Mouse (Mus musculus): ENCODE results near the gene Ica1. TPM values are rescaled to one million over a fixed set of nuclear protein-coding genes. Genes with fewer than 3 reads are reported as not detected.

Gene Ica1
- polyA plus RNA-seq, 1 experiment from 2014 or later = 35.4 TPM

DNA sequence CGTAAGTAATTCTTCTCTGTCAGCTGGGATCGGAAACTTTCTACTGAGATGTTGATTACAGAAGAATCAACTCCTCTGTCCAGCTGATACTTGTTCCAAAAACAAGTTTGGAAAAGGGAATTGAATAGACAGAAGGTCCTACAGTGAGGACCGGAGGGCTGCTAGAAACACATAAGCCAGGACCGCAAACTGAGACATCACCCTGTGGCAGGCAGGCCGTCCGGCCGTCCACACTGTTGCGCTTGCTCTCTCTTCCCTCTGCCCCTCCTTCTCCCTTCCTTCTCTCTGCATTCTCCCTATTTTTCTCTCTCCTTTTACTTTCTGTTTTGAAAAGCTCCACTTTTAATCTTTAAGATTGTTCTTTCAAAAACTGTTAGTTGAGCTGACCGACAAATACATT, 186.6 kb downstream of the Ica1 start:
- no peak overlapping the region for H3K4me2 ChIP-seq
- no peaks in the 10 kb centered on the region for H3K9me3 ChIP-seq (ENCODE audit: low read depth, low read length)
- H3K27ac ChIP-seq (ENCODE audit: low read depth) = no peak overlapping the region
- H3K27me3 ChIP-seq (ENCODE audit: insufficient read depth, low read length) = no peaks in the 10 kb centered on the region
- no peak overlapping the region for H3K4me3 ChIP-seq (ENCODE audit: low read depth, low read length)
- 0 out of 2 replicates have a peak, but pooled peaks cover 5% of the 10 kb centered on the region for H3K36me3 ChIP-seq (ENCODE audit: insufficient read depth)
- no peak for TF ChIP-seq CTCF (IDR thresholded peaks at IDR 0.05; ENCODE audit: low read depth)
- DNase-seq = no peak
- H3K9ac ChIP-seq = no peak overlapping the region
- no peak for ATAC-seq (ENCODE audit: insufficient read depth)
- no peaks in the 10 kb centered on the region for H3K4me1 ChIP-seq (ENCODE audit: insufficient read depth)
- 84% methylated on average over 9 of the region's 9 CpGs for WGBS

DNA sequence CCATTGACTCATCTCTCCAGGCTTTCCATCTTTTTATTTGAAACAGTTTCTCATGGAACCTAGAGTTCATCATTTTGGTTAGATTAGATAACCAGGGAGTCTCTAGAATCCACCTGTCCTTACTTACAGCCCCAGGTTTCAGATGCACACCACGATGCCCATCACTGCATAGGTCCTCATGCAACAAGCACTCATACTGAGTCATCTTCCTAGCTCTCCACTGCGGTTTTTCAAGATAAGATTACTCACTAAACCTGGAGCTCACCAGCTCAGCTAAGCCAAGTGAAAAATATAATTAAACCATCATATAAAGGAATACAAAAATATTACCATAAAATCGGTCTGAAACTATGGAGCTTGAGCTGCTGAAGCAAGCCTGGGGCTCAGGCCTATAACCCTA, 194.4 kb downstream of the Ica1 start:
- 0 out of 2 replicates have a peak, but pooled peaks cover 5% of the 10 kb centered on the region for H3K36me3 ChIP-seq (ENCODE audit: insufficient read depth)
- H3K9me3 ChIP-seq (ENCODE audit: low read depth, low read length) = no peaks in the 10 kb centered on the region
- no peak overlapping the region for H3K9ac ChIP-seq
- no peak for ATAC-seq (ENCODE audit: insufficient read depth)
- H3K4me1 ChIP-seq (ENCODE audit: insufficient read depth) = no peaks in the 10 kb centered on the region
- H3K4me3 ChIP-seq (ENCODE audit: low read depth, low read length) = no peak overlapping the region
- H3K4me2 ChIP-seq = no peak overlapping the region
- no peak for DNase-seq
- no peak for TF ChIP-seq CTCF (IDR thresholded peaks at IDR 0.05; ENCODE audit: low read depth)
- H3K27me3 ChIP-seq (ENCODE audit: insufficient read depth, low read length) = no peaks in the 10 kb centered on the region
- 78% methylated on average over 3 of the region's 3 CpGs for WGBS
- H3K27ac ChIP-seq (ENCODE audit: low read depth) = no peak overlapping the region

DNA sequence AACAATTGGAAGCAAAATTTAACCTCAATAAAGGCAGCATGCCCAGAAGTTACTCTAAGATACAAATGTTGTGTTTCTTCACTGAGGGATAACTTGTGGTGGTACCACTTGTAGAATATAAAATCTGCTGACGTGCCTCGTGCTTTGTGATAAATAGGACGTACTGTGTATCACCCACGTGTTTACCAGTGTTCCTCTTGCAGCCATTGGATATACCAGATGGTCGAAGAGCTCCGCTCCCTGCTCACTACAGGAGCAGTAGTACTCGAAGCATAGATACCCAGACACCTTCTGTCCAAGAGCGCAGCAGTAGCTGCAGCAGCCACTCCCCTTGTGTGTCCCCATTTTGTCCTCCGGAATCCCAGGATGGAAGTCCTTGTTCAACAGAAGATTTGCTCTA, 195.9 kb downstream of the Ica1 start:
- DNase-seq (no peak), ATAC-seq (ENCODE audit: insufficient read depth) (no peak)
- H3K27ac ChIP-seq (ENCODE audit: low read depth) = no peak overlapping the region
- H3K27me3 ChIP-seq (ENCODE audit: insufficient read depth, low read length) = no peaks in the 10 kb centered on the region
- no peak overlapping the region for H3K9ac ChIP-seq
- H3K4me3 ChIP-seq (ENCODE audit: low read depth, low read length) = no peak overlapping the region
- 0 out of 2 replicates have a peak, but pooled peaks cover 5% of the 10 kb centered on the region for H3K36me3 ChIP-seq (ENCODE audit: insufficient read depth)
- no peak overlapping the region for H3K4me2 ChIP-seq
- H3K4me1 ChIP-seq (ENCODE audit: insufficient read depth) = no peaks in the 10 kb centered on the region
- no peaks in the 10 kb centered on the region for H3K9me3 ChIP-seq (ENCODE audit: low read depth, low read length)
- TF ChIP-seq CTCF (IDR thresholded peaks at IDR 0.05; ENCODE audit: low read depth) = no peak
- 87% methylated on average over 9 of the region's 9 CpGs for WGBS

Other genes starting within 250 kb of the Ica1 start
- not detected in 2 replicates for gene Nxph1, start 169.9 kb upstream of the Ica1 start, polyA plus RNA-seq (2014; fragmentation: Nextera tagmentation; extraction: Ambion mirVana)